Mouse (Mus musculus): ENCODE results near the gene Klrb1b. TPM values are rescaled to one million over a fixed set of nuclear protein-coding genes. Genes with fewer than 3 reads are reported as not detected.

Klrb1b gene
- polyA plus RNA-seq, 1 experiment = 0.25 TPM

- Histone ChIP-seq H3K4me3 (ENCODE audit: low read depth, low read length) (no peak overlapping the region), H3K27me3 (ENCODE audit: control insufficient read depth, insufficient read depth, low read length) (no peaks in the 10 kb centered on the region), H3K4me1 (ENCODE audit: control insufficient read depth, insufficient read depth, insufficient read length, low read length) (peaks cover 11% of the 10 kb centered on the region), H3K36me3 (ENCODE audit: control insufficient read depth, insufficient read depth, low read length) (no peaks in the 10 kb centered on the region), H3K27ac (ENCODE audit: insufficient read depth, low read depth, low read length) (no peak overlapping the region; the same call in 1 of the 2 replicates)
- no peak for TF ChIP-seq CTCF (IDR thresholded peaks at IDR 0.05; ENCODE audit: extremely low read depth, insufficient read length, insufficient replicate concordance, low read depth, low read length)
- no peak for TF ChIP-seq POLR2A (IDR thresholded peaks at IDR 0.05; ENCODE audit: low read depth, low read length)
- 86% methylated on average over 6 of the region's 6 CpGs for WGBS
These were observed 10.8 kb upstream of the Klrb1b start for GRCm38 (mm10) chr6:128836955-128837334.

DNA sequence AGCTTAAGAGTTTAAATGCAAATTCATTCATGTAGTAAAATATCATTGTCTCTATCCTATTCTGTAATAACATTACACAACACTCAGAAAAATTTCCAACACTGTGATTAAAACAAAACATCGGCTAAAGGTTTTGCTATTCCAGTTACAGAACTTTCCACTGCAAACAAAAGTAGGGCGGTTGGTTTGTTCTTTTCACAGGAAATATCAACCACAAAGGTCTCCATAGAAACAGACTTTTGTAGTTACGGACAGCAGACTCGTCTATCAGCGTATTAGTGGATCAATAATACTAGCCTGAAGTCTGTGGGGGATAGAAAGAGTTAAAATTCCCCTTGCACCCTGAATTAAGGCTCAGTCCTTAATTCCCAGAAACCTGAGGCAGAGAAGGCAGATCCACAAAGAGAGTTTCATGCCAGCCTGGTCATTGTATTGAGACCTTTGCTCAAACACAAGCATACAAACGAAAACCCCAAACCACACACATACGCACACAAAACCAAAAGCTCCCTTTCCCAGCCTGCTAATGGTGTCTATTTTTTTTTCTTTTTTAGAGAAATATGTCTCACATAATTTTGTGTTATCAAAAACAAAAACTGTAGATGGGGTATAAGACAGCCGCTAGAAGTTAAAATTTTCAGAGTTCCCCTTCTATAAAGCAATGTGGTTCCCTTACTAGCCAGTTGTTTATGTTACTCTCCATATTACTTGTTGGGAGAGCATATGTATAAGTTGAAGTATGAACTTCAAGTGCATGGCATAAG lies 10.2 kb upstream of the Klrb1b start:
- H3K27me3 ChIP-seq (ENCODE audit: control insufficient read depth, insufficient read depth, low read length) = no peaks in the 10 kb centered on the region
- no peak for TF ChIP-seq POLR2A (IDR thresholded peaks at IDR 0.05; ENCODE audit: low read depth, low read length)
- no peak for TF ChIP-seq CTCF (IDR thresholded peaks at IDR 0.05; ENCODE audit: extremely low read depth, insufficient read length, insufficient replicate concordance, low read depth, low read length)
- WGBS = 70% methylated on average over 8 of the region's 8 CpGs
- no peak overlapping the region; the same call in 1 of the 2 replicates for H3K27ac ChIP-seq (ENCODE audit: insufficient read depth, low read depth, low read length)
- no peaks in the 10 kb centered on the region for H3K36me3 ChIP-seq (ENCODE audit: control insufficient read depth, insufficient read depth, low read length)
- H3K4me3 ChIP-seq (ENCODE audit: low read depth, low read length) = no peak overlapping the region
- H3K4me1 ChIP-seq (ENCODE audit: control insufficient read depth, insufficient read depth, insufficient read length, low read length) = peaks cover 8% of the 10 kb centered on the region

- Histone ChIP-seq H3K27me3 (ENCODE audit: control insufficient read depth, insufficient read depth, low read length) (no peaks in the 10 kb centered on the region), H3K27ac (ENCODE audit: insufficient read depth, low read depth, low read length) (peak overlapping the region; percentile 47; the same call in 1 of the 2 replicates), H3K4me1 (ENCODE audit: control insufficient read depth, insufficient read depth, insufficient read length, low read length) (peaks cover 8% of the 10 kb centered on the region), H3K36me3 (ENCODE audit: control insufficient read depth, insufficient read depth, low read length) (no peaks in the 10 kb centered on the region), H3K4me3 (ENCODE audit: low read depth, low read length) (no peak overlapping the region)
- TF ChIP-seq POLR2A (IDR thresholded peaks at IDR 0.05; ENCODE audit: low read depth, low read length) (no peak), CTCF (IDR thresholded peaks at IDR 0.05; ENCODE audit: extremely low read depth, insufficient read length, insufficient replicate concordance, low read depth, low read length) (no peak)
- WGBS = 25% methylated on average over 4 of the region's 4 CpGs
These were observed 9.4 kb upstream of the Klrb1b start for GRCm38 (mm10) chr6:128835571-128835970.

- H3K27me3 ChIP-seq (ENCODE audit: control insufficient read depth, insufficient read depth, low read length) = no peaks in the 10 kb centered on the region
- H3K36me3 ChIP-seq (ENCODE audit: control insufficient read depth, insufficient read depth, low read length) = no peaks in the 10 kb centered on the region
- 88% methylated on average over 10 of the region's 10 CpGs for WGBS
- peaks cover 5% of the 10 kb centered on the region for H3K4me1 ChIP-seq (ENCODE audit: control insufficient read depth, insufficient read depth, insufficient read length, low read length)
- H3K27ac ChIP-seq (ENCODE audit: insufficient read depth, low read depth, low read length) = no peak overlapping the region
- TF ChIP-seq CTCF (IDR thresholded peaks at IDR 0.05; ENCODE audit: extremely low read depth, insufficient read length, insufficient replicate concordance, low read depth, low read length) (no peak), POLR2A (IDR thresholded peaks at IDR 0.05; ENCODE audit: low read depth, low read length) (no peak)
- H3K4me3 ChIP-seq (ENCODE audit: low read depth, low read length) = no peak overlapping the region
These were observed 6.9 kb upstream of the Klrb1b start for GRCm38 (mm10) chr6:128833046-128833445.

- Histone ChIP-seq H3K4me1 (ENCODE audit: control insufficient read depth, insufficient read depth, insufficient read length, low read length) (no peaks in the 10 kb centered on the region), H3K27me3 (ENCODE audit: control insufficient read depth, insufficient read depth, low read length) (no peaks in the 10 kb centered on the region), H3K27ac (ENCODE audit: insufficient read depth, low read depth, low read length) (no peak overlapping the region), H3K4me3 (ENCODE audit: low read depth, low read length) (no peak overlapping the region), H3K36me3 (ENCODE audit: control insufficient read depth, insufficient read depth, low read length) (no peaks in the 10 kb centered on the region)
- 70% methylated on average over 4 of the region's 4 CpGs for WGBS
- no peak for TF ChIP-seq POLR2A (IDR thresholded peaks at IDR 0.05; ENCODE audit: low read depth, low read length)
- TF ChIP-seq CTCF (IDR thresholded peaks at IDR 0.05; ENCODE audit: extremely low read depth, insufficient read length, insufficient replicate concordance, low read depth, low read length) = no peak
These were observed 3.7 kb upstream of the Klrb1b start for GRCm38 (mm10) chr6:128829837-128830236.

- no peaks in the 10 kb centered on the region for H3K4me1 ChIP-seq (ENCODE audit: control insufficient read depth, insufficient read depth, insufficient read length, low read length)
- no peak overlapping the region for H3K4me3 ChIP-seq (ENCODE audit: low read depth, low read length)
- TF ChIP-seq CTCF (IDR thresholded peaks at IDR 0.05; ENCODE audit: extremely low read depth, insufficient read length, insufficient replicate concordance, low read depth, low read length) (no peak), POLR2A (IDR thresholded peaks at IDR 0.05; ENCODE audit: low read depth, low read length) (no peak)
- 77% methylated on average over 3 of the region's 3 CpGs for WGBS
- H3K27me3 ChIP-seq (ENCODE audit: control insufficient read depth, insufficient read depth, low read length) = no peaks in the 10 kb centered on the region
- H3K36me3 ChIP-seq (ENCODE audit: control insufficient read depth, insufficient read depth, low read length) = no peaks in the 10 kb centered on the region
- no peak overlapping the region for H3K27ac ChIP-seq (ENCODE audit: insufficient read depth, low read depth, low read length)
These were observed 650 bp upstream of the Klrb1b start for GRCm38 (mm10) chr6:128826781-128827180.

- H3K4me3 ChIP-seq (ENCODE audit: low read depth, low read length) = no peak overlapping the region
- no peaks in the 10 kb centered on the region for H3K36me3 ChIP-seq (ENCODE audit: control insufficient read depth, insufficient read depth, low read length)
- TF ChIP-seq POLR2A (IDR thresholded peaks at IDR 0.05; ENCODE audit: low read depth, low read length) (no peak), CTCF (IDR thresholded peaks at IDR 0.05; ENCODE audit: extremely low read depth, insufficient read length, insufficient replicate concordance, low read depth, low read length) (no peak)
- WGBS = 59% methylated on average over 4 of the region's 4 CpGs
- H3K27me3 ChIP-seq (ENCODE audit: control insufficient read depth, insufficient read depth, low read length) = no peaks in the 10 kb centered on the region
- H3K4me1 ChIP-seq (ENCODE audit: control insufficient read depth, insufficient read depth, insufficient read length, low read length) = no peaks in the 10 kb centered on the region
- no peak overlapping the region for H3K27ac ChIP-seq (ENCODE audit: insufficient read depth, low read depth, low read length)
These were observed 7.9 kb downstream of the Klrb1b start for GRCm38 (mm10) chr6:128818083-128818802.
